Mouse (Mus musculus): ENCODE data around the gene Arl5c.
"Not testable (repeated sequence)": the region's sequence is repeated elsewhere in the genome, so short reads cannot be mapped to it uniquely, and the experiment has no call there.

The Arl5c gene

DNA sequence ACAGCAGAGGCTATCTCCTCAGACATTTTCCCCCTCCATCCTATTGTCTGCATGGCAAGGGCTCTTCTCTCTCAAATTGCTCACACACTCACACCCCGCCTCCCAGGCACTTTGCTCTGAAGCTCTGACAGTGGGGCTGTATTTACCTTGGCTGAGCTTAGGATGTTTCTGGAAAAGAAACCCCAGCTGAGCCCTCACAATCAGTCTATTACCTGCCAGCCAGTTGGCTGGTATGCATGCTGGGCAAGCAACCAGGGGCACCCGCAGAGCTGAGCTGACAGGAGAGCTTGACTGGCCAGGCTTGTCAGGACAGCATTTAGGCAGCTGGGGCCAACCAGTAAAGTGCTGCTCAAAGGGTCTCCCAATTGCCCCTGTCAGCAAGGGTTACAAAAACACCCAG lies 28.9 kb downstream of the Arl5c start:
- no peak for DNase-seq (ENCODE audit: extremely low spot score, low read depth, low spot score)

DNA sequence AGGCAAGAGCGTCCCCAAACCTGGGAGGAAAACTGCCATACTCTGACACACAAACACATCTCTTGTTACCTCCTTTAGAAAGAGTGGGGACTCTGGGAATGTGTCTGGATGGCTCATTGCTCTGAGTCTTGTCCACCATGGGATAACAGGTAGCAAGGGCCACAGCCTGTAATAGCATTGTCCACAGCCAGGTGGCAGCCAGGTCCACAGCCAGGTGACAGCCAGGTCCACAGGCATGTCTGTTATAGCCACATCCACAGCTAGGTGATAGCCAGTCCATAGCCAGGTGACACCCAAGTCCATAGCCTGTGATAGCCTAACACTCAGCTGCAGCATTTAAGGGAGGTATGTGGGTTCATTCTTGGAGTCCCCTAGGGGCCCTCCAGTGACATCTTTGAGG lies 35.1 kb downstream of the Arl5c start:
- no peak for DNase-seq (ENCODE audit: extremely low spot score, low read depth, low spot score)

DNA sequence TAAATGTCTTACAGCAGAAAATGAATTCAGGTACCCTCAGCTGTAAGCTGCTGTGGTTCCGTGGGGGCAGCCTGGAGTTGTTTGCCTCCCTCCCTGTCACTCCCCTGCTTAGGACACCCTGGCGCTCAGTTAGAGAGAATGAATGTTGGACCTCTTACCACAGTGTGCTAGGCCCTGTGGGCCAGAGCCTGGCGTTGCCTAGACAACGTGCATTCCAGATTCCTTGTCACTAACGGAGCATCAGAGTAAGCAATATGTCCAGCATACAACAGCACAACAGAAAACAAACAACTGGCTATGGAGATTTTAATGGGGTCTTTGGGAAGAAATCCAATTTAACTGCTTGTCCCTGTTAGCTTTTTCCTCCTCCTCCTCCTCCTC lies 36.7 kb downstream of the Arl5c start:
- DNase-seq (ENCODE audit: extremely low spot score, low read depth, low spot score) = no peak

DNA sequence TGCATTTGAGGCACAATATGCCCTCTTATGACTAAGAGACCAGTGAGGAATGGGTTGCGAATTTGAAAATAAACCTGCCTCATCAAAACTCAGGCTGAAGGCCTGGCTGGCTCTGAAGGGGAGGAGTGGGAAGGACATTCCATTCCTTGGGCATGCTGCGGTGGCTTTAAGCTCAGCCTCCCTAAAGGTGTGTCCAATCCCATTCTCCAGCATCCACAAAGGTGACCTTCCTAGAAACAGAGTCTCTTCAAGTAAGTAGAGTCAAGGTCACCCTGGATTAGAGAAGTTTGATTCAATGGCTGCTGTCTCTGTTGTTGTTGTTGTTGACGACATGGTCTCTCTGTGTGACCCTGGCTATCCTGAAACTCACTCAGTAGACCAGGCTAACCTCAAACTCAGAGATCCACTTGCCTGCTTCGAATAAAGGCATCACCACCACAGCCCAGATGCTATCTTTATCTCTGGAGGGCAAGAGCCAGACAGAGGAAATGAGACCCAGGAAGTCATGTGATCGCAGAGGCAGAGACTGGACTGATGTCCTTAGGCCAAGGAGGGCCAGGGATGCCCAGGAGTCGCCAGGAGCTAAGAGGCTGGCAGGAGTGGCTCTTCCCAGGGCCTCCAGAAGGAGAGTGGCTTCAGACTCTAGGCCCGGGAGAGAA lies 37.2 kb downstream of the Arl5c start:
- no peak for DNase-seq (ENCODE audit: extremely low spot score, low read depth, low spot score)

DNA sequence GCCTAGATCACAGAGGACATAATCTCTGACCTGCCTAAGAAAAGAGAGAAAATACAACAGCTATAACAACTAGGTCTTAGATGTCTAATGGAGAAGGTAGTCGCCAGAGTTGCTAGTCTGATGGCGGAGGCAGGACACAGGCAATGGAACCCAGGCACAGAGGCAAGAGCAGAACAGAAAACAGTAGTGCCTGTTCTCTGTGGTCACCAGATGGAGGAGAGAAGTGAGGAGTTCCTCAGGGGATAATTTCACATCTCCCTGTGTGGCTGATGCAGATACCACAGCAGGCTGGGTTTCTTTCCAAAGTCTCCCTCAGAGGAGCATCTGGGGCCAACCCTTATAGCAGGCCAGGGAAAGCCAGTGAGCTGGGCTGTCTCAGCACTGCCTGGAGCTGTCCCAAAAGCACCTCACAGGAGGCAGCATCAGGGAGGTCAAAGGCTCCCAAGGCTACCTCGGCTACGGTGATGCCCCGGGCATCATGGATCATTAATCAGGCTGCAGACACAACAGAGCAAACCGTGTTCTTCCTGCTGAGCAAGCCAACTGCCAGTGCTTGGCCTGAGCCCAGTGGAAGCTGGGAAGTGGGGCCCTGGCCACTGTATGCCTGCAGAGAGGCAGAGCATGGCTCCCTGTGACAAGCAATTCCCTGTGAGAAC lies 38.9 kb downstream of the Arl5c start:
- DNase-seq (ENCODE audit: extremely low spot score, low read depth, low spot score) = no peak

DNA sequence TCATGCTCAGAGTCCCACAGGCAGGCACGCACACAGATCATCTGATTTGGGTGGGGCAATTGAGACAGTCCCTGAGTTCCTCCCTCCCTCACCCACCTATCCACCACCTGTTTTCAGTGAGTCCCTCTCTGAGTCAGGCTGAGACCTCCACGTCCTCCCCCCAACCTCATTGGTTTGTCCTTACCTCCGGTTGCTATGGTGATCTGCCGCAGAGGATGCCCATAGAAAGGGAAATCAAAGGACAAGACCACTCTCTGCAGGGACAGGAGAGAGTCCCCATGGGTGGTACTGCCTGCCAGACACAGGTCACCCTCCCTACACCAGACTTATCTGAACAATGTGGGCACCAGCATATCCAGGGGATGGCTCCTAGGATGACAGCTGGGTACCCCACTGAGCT lies 40.1 kb downstream of the Arl5c start:
- no peak for DNase-seq (ENCODE audit: extremely low spot score, low read depth, low spot score)

DNA sequence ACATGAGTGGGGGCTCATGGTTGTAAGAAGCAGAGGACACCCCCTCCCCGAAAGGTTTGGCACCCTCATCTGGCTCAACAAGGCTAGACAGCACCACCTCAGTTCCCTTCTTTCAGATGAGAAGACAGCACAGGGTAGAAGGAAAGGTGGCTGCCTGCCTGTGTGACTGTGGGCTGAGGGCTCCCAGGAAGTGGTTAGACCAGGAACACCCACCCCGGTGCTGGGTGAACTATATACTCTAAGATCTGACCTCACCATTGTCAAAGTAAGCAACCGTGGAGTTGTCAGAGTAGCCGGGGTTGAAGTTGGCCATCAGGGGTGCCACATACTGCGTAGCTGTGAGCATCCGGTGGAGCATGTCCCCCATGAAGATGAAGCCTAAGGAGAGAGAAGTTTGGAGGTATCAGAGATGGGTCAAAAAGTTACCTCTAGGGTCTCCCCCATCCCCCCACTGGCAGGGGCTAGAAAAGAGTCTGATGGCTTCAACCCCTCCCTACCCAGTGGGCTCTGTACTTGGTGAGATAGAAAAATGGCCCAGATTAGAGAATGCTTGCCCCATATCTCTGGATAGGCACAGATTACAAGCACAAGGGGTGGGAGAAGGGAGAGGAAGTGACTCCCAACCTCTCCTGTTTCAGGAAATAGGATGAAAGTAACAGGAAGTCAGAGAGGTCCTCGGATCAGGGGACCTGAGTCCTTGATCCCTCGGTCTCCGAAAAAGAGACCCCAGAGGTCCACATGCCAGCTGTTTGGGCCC lies 40.7 kb downstream of the Arl5c start:
- no peak for DNase-seq (ENCODE audit: extremely low spot score, low read depth, low spot score)

DNA sequence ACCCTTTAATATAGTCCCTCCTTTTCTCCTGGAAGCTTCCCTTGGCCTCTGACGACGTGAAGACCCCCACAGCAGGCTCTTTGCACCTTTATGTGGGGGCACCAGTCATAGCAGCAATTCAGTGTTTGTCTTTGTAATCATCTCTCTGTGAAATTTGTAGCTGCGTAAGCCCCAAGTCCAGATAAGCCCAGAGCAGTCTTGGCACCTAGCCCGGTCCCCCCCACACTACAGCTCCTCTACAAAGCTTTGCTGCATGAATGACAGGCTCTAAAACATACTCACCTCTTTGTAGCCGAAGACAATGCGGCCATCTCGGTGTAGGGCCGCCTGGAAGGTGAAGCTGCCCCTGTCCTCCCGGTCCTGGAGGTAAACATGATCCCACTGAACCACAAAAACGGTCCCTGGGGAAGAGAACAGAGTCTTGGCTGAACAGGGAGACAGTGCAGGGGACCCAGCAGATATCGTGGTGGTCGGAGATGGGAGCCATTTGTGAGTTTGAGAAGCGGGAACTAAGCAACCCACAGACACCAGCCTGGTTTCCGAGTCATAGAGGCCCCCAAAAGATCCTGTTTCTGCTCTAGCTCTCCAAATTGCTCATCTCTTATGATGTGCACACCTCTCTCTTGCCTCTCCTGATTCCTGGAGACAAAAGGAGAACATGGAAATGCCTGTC lies 41.4 kb downstream of the Arl5c start:
- no peak for DNase-seq (ENCODE audit: extremely low spot score, low read depth, low spot score)

DNA sequence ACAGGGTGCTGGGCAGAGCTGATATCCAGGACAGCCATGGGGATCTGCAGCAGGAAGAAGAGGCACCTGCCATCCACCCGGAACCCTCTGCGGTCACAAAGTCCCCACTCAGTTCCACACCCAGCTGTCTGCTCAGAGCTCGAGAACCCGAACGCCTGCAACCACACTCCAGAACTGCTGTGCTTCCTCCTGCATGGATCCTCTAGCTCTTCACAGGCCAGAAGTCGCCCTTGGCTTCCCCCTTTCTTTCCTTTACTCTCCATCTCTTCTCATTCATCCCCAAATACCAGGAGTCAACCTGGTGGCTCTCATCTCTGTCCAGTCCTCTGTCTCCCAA lies 42.1 kb downstream of the Arl5c start:
- no peak for DNase-seq (ENCODE audit: extremely low spot score, low read depth, low spot score)

DNA sequence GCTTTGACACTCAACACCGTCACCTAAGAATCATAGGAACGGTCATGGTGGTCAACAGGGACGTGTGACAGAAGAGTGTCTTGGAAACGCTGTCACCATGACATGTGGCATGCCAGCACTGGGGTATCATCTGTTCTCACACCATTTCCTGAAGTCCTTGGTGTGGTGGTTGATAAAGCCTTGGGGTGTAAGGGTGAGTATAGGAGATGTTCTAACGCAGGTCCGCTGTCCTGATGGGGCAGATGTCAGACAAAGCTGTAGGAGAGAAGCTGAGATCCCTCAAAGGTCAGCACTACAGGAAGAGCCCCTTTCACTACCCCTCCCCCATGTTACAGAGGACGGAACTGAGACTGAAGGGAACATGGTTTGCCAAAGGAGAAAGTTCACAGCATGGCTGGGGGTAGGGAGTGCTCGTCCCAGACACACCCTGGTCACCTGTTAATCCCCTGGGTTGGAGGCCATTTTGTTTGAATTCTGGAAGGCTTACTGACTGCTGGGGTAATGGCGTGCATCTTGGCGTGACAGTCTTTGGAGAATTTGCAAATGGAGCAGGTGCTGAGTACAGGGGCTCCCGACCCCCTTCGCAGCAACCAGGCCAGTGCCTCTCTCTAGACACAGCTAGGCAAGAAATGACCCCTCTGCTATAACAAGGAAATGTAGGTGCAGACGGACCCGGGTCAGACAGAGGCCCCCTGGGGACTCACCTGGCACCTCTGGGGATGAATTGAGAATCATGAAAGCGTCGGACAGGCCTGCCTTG lies 42.6 kb downstream of the Arl5c start:
- DNase-seq (ENCODE audit: extremely low spot score, low read depth, low spot score) = no peak

DNA sequence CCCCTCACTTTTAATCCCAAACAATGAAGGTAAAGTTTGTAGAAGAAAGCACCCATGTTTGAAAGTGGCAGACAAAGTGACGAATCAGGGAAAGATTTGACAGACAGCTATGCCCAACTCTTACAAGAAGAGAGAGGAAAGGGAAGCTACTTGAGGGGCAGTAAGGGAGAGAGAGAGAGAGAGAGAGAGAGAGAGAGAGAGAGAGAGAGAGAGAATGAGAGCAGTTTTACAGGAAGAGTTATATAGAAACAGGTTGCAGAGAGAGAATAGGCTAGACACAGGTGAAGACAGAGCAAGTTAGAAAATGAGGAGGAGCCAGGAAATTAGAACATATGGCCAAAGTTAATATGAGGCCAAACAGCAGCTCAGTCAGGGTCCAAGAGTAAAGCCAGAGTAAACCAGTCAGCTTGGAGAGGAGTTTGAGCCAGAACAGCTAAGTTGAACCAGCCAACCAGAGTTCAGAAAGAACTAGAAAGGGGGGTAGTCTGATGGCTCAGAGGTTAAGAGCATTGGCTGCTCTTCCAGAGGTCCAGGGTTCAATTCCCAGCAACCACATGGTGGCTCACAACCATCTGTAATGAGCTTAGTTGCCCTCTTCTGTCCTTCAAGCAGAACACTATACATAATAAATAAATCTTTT lies 43.5 kb downstream of the Arl5c start:
- DNase-seq (ENCODE audit: extremely low spot score, low read depth, low spot score) = no peak

DNA sequence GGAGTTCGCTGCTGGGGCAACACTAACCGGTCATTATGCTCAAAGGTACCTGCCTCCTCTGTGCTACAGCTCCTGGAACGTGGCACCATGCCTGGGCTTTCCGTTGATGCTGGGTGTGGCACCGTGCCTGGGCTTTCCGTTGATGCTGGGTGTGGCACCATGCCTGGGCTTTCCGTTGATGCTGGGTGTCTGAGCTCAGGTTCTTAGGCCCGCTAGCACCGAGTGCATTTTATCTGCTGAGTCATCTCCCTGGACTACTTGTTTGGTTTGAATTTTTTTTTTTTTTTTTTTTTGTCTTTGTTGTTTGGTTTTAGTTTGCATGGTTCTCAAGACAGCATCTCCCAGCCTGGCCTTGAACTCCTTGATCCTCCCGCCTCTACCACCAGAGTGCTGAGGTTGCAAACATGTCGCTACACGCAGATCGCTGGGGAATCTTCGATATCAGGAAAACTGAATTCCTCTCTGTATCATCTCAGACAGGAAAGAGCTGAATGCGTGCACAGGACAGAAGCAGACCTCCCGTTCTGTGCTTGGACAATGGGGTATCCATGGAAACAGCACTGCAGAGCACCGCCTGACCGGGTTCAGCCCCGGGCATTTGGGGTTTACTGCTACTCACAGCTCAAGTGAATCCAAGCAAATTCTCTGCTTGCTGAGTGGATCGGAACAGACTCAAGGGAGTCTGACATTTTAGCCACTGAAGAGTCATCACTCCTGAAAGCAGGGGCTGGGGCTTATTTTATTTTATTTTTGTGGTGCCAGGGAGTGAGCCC lies 46.1 kb downstream of the Arl5c start:
- DNase-seq (ENCODE audit: extremely low spot score, low read depth, low spot score) = no peak

DNA sequence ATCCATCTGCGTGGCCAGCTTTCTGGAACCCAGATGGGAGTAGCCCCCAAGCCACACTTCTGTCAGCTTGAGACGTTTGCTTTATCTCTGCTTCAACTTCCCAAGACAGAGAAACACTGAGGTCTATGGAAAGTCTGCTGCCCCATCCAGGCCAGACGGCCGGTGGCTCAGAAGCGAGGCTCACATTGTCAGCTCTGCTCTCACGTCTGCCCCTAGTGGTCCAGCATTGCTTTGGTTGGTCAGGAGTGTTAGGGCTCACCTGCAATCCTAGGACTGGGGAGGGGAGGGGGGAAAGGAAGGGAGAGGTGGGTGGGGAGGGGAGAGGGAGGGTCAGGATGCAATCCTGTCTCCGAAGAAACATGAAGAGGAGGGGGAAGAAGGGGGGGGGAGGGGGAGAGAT lies 48.6 kb downstream of the Arl5c start:
- DNase-seq (ENCODE audit: extremely low spot score, low read depth, low spot score) = peak; percentile 18

DNA sequence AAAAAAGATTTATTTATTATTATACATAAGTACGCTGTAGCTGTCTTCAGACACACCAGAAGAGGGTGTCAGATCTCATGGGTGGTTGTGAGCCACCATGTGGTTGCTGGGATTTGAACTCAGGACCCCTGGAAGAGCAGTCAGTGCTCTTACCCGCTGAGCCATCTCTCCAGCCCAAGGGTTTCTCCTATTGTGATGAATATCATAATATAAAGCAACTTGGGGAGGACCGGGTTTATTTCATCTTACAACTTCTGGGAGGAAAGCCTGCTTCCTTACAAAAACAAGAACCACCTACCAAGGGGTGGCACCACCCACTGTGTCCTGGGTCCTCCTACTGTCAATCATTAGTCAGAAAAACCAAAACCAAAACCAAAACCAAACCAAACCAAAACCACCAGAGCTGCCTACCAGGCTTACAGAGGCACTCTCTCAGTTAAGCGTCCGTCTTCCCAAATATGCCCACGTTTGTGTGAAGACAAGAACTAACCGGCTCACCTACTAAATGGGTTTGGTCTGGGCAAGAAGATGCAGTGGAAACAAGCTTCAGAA lies 50.2 kb downstream of the Arl5c start:
- DNase-seq (ENCODE audit: extremely low spot score, low read depth, low spot score) = not testable (repeated sequence)

DNA sequence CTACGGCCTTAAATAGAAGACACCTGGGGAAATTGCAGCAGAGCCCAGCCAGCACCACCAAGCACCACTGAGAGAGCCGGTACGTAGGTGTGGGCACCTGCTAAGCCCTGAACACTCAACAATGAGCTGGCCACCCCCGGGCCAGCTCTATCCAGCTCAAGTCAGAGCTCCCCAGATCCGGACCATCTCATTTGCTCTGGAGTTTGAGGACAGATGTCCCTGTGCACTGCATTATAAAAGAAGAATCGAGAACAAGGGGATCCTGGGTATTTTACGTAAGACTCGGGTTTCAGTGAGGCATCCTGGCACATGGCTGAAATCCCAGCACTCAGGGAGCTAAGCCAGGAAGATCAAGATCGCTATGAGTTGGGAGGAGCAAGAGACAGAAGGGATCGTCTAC lies 51.0 kb downstream of the Arl5c start:
- no peak for DNase-seq (ENCODE audit: extremely low spot score, low read depth, low spot score)

DNA sequence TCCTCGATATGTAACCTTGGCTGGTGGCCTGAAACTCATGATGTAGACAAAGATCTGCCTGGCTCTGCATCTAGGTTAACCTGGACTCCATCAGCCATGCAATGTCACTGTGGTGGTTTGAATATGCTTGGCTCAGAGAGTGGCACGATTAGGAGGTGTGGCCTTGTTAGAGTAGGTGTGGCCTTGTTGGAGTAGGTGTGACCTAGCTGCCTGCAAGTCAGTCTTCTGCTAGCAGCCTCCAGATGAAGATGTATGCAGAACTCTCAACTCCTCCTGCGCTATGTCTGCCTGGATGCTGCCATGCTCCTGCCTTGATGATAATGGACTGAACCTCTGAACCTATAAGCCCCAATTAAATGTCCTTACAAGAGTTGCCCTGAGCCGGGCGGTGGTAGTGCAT lies 52.7 kb downstream of the Arl5c start:
- no peak for DNase-seq (ENCODE audit: extremely low spot score, low read depth, low spot score)

DNA sequence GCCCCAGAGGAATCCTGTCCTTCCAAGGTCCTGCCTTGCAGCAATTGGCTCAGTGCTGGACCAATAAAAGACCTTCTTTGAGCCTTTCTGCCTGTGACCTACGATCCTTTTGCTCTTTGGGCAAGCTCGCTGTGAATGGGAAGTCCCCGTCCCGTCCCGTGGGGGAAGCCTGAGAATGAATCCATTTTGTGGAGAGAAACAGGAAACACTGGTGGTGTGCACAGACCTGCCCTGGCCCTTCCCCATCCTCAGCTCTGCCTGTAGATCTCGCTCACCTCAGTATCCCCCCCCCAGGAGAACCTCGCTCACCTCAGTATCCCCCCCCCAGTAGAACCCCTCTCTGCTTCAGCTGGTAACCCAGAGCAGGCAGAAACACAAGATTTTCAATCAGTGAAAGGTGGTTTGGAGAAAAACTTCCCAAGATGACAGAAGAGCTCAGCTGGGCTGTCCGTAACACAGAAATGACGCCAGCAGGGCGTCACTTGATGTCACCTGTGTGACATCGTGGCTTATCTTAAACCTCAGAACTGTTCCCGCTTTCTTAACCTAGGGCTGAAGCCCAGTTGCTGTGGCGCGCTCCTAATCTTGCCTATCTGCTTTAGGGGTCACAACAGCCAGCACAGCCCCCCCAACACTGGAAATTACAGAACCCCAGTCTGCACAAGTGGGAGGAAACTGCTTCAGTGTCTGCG lies 53.4 kb downstream of the Arl5c start:
- DNase-seq (ENCODE audit: extremely low spot score, low read depth, low spot score) = no peak

All from hindlimb bud, embryonic 11.5 days (tissue).